Mouse (Mus musculus) small intestine, adult 2 months (tissue): ENCODE measurements around the gene Adamtsl1.

Experiments
- CTCF ChIP-seq: fragments of 200-500 bp; IDR thresholded peaks from 2 replicates; pipeline ENCODE4 v1.5.1; 2012; ENCODE audit warnings: low read depth, mild to moderate bottlenecking, control low read depth, inconsistent platforms, low read length, moderate library complexity, mixed read lengths; ENCODE audit not compliant: insufficient replicate concordance, insufficient read length; ENCODE audit errors: extremely low read depth
- POLR2A ChIP-seq: fragments of 200-500 bp; IDR thresholded peaks from 2 replicates; pipeline ENCODE4 v1.6.1; 2012; ENCODE audit warnings: low read depth, mild to moderate bottlenecking, control low read depth, inconsistent platforms, low read length, moderate library complexity

DNA sequence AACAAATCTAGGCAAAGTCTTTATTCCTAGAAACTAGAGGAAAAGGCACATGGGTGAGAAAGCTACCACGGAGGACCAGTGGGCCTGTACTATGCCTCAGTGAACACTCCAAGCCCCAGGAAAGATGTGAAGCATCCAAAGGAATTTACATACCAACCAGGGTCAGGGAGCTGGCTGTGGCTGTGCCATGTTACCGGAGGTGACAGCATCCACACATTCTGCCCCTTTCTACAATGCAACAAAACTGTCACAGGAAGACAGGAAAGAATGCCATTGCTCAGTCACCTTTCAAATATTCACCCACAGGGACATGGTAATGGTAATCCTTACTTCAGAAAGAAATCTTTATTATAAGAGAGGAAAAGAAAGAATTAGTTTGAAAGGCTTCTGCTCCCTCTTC lies 859.2 kb downstream of the Adamtsl1 start:
- no peak for TF ChIP-seq POLR2A
- TF ChIP-seq CTCF: no peak
